Mouse (Mus musculus) forebrain, embryonic 11.5 days (tissue): ENCODE data around the gene Tef. TPM values are rescaled to one million over a fixed set of nuclear protein-coding genes. Genes with fewer than 3 reads are reported as not detected.

Experiments used
- ATAC-seq: fragments of 200-750 bp; cut with Nextera tagmentation; replicated peaks from 2 replicates; pipeline ENCODE4 v1.8.0; 2017; ENCODE audit warnings: moderate TSS enrichment; ENCODE audit not compliant: low FRiP score
- DNase-seq: peaks from one replicate; pipeline ENCODE4 v3.0.0-alpha.2; 2017; ENCODE audit warnings: low spot score
- H3K27ac ChIP-seq: fragments of 300-500 bp; sonication (generic); 2 replicates; pipeline ENCODE4 v1.5.1; 2014; ENCODE audit warnings: low read depth, low read length
- H3K27me3 ChIP-seq: fragments of 300-500 bp; sonication (generic); 2 replicates; pipeline ENCODE4 v1.6.1; 2014; ENCODE audit warnings: mild to moderate bottlenecking, low read length, mixed read lengths; ENCODE audit not compliant: control insufficient read depth, insufficient read depth
- H3K36me3 ChIP-seq: fragments of 300-500 bp; sonication (generic); 2 replicates; pipeline ENCODE4 v1.6.1; 2014; ENCODE audit warnings: mild to moderate bottlenecking, low read length, moderate library complexity, mixed read lengths; ENCODE audit not compliant: control insufficient read depth, insufficient read depth
- H3K4me1 ChIP-seq: fragments of 300-500 bp; sonication (generic); replicated peaks from 2 replicates; pipeline ENCODE4 v1.6.1; 2014; ENCODE audit warnings: low read length, mixed read lengths; ENCODE audit not compliant: control insufficient read depth, insufficient read depth
- H3K4me2 ChIP-seq: fragments of 300-500 bp; sonication (generic); 2 replicates; pipeline ENCODE4 v1.6.1; 2014; ENCODE audit warnings: low read depth, mild to moderate bottlenecking, low read length, moderate library complexity, mixed read lengths; ENCODE audit not compliant: severe bottlenecking
- H3K4me3 ChIP-seq: fragments of 300-500 bp; sonication (generic); 2 replicates; pipeline ENCODE4 v1.5.1; 2014; ENCODE audit warnings: low read depth, low read length
- H3K9ac ChIP-seq: fragments of 300-500 bp; sonication (generic); 2 replicates; pipeline ENCODE4 v1.6.1; 2014; ENCODE audit warnings: low read length
- H3K9me3 ChIP-seq: fragments of 300-500 bp; sonication (generic); 2 replicates; pipeline ENCODE4 v1.6.1; 2016; ENCODE audit warnings: low read length, mixed read lengths; ENCODE audit not compliant: control insufficient read depth
- WGBS: fragments of 180-500 bp; shearing (Covaris S2); extraction: QIAGEN DNeasy Blood & Tissue Kit; methylation state at CpG from one replicate; pipeline ENCODE4 v1.1.7; 2014; 5-methylcytosine and 5-hydroxymethylcytosine counted together
- polyA plus RNA-seq: library from polyadenylated mRNA; unstranded; fragments of >200 nt; fragmentation: Nextera tagmentation; extraction: Ambion mirVana; gene quantifications from 2 replicates; pipeline ENCODE4 v1.2.1, GENCODE M21; 2014

Gene Tef
- polyA plus RNA-seq, 1 experiment from 2014 or later, result 17.4 TPM

- 1% methylated on average over 20 of the region's 26 CpGs for WGBS
- Histone ChIP-seq H3K9ac (peak overlapping the region; percentile 71), H3K9me3 (no peaks in the 10 kb centered on the region)
These were observed 9.4 kb downstream of the Tef start for GRCm38 (mm10) chr15:81811599-81811996.

GRCm38 (mm10) chr15:81812287-81812686, 10.1 kb downstream of the Tef start:
- Histone ChIP-seq H3K9me3 (no peaks in the 10 kb centered on the region), H3K9ac (peak overlapping the region; percentile 71), H3K27ac (0 out of 2 replicates have a peak overlapping the region, but pooled peaks have one; percentile 68), H3K4me3 (peak overlapping the region; percentile 71), H3K27me3 (no peaks in the 10 kb centered on the region), H3K4me1 (peaks cover 8% of the 10 kb centered on the region; the same call in 1 of the 2 replicates), H3K36me3 (no peaks in the 10 kb centered on the region; the same call in 1 of the 2 replicates), H3K4me2 (peak overlapping the region; percentile 91)
- ATAC-seq (no peak), DNase-seq (no peak)
- WGBS, result 41% methylated on average over 3 of the region's 3 CpGs

More at GRCm38 (mm10) chr15:81811599-81811996, 9.4 kb downstream of the Tef start:
- H3K4me1 ChIP-seq, result peaks cover 8% of the 10 kb centered on the region; the same call in 1 of the 2 replicates
- DNase-seq (no peak), ATAC-seq (peak; percentile 23)
- peak overlapping the region; percentile 71 for H3K4me3 ChIP-seq
- H3K27ac ChIP-seq, result peak overlapping the region; percentile 68
- no peaks in the 10 kb centered on the region; the same call in 1 of the 2 replicates for H3K36me3 ChIP-seq
- peak overlapping the region; percentile 91 for H3K4me2 ChIP-seq
- H3K27me3 ChIP-seq, result no peaks in the 10 kb centered on the region

DNA sequence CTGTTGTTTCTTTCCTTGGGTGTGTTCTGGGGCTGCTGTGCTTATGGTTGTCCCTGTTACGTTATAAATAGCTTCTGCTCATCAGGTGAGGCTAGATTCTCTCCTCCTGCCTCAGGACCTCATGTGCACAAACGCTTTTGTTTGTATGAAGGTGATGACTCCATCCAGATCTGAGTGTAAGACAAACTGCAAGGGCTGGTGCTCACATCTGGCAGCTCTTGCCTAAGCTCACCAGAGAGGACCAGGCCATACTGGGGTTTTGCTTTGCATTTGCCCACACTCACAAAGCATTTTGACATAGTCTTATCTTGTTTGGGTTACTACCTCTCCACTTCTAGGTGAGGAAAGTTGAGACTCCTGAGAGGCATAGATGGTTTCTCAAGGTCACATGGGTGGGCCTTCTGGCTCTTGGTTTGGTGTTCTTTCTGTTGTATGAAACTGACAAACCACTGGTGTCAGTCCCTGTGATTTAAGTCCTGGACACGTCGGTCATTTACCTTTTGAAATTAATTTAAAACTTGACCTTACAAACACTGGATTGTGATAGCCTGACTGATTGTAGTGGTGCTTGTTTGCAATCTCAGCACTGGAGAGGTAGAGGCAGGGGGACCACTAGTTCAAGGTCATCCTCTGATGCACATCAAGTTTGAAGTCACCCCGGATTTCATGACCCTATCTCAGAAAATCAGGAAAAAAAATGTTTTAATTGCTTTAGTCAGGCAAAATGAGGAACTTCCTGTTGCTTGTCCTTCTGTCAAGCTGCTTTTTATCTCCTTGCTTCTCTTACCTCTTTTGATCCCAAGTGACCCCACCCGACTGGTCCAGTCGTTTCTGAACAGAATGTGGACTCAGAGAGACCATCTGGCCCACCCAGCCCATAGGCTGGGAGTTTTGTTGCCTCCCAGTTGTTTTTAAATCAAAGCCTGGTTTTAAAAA, 10.7 kb downstream of the Tef start:
- 75% methylated on average over 7 of the region's 7 CpGs for WGBS
- no peak overlapping the region for H3K27ac ChIP-seq
- no peak overlapping the region; the same call in 1 of the 2 replicates for H3K9ac ChIP-seq
- H3K27me3 ChIP-seq, result no peaks in the 10 kb centered on the region
- 0 out of 2 replicates have a peak overlapping the region, but pooled peaks have one; percentile 5 for H3K4me2 ChIP-seq
- no peaks in the 10 kb centered on the region for H3K9me3 ChIP-seq
- no peaks in the 10 kb centered on the region; the same call in 1 of the 2 replicates for H3K36me3 ChIP-seq
- DNase-seq, result no peak
- peaks cover 8% of the 10 kb centered on the region; the same call in 1 of the 2 replicates for H3K4me1 ChIP-seq
- ATAC-seq, result no peak
- no peak overlapping the region for H3K4me3 ChIP-seq

GRCm38 (mm10) chr15:81813986-81814705, 11.9 kb downstream of the Tef start:
- H3K4me3 ChIP-seq, result no peak overlapping the region
- no peak overlapping the region for H3K4me2 ChIP-seq
- H3K9ac ChIP-seq, result no peak overlapping the region
- no peaks in the 10 kb centered on the region for H3K9me3 ChIP-seq
- peaks cover 8% of the 10 kb centered on the region; the same call in 1 of the 2 replicates for H3K4me1 ChIP-seq
- WGBS, result 49% methylated on average over 5 of the region's 5 CpGs
- no peaks in the 10 kb centered on the region; the same call in 1 of the 2 replicates for H3K36me3 ChIP-seq
- DNase-seq, result no peak
- no peak overlapping the region for H3K27ac ChIP-seq
- no peaks in the 10 kb centered on the region for H3K27me3 ChIP-seq
- ATAC-seq, result no peak

DNA sequence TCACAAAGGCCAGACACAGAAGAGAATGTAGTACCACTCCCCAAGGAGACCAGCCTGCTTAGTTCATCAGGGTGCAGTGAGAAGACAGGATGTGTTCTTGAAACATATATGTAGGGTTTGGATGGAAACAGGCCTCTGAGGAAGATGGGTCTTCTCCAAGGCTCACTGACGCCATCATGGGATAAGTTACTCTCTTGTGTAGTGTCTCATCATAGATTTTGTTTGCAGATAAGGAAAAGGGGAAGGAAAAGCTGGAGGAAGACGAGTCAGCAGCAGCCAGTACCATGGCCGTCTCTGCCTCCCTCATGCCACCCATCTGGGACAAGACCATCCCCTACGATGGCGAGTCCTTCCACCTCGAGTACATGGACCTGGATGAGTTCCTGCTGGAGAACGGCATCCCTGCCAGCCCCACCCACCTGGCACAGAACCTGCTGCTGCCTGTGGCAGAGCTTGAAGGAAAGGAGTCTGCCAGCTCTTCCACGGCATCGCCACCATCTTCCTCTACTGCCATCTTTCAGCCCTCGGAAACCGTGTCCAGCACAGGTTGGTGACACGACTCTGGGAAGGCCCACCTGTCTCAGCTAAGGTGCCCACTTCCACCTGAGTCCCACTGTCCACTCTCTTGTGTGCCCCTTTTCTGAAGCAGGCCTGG, 12.6 kb downstream of the Tef start:
- Histone ChIP-seq H3K27ac (no peak overlapping the region), H3K36me3 (no peaks in the 10 kb centered on the region; the same call in 1 of the 2 replicates)

DNA sequence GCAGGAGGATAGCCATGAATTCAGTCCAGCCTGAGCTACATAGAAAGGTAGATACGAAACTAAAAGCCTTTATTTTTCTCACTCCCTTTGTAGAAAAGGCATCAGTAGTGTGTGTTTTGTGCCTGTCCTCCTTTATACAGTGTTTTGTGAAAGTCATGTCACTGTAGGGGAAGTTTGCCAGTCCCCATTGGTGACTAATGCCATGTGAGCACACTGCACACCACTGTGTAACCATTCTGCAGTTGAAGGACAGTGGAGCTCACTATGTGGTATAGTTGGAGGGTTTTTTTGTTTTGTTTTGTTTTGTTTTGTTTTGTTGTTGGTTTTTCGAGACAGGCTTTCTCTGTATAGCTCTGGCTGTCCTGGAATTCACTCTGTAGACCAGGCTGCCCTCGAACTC, 16.2 kb downstream of the Tef start:
- no peak overlapping the region for H3K4me2 ChIP-seq
- ATAC-seq (no peak), DNase-seq (no peak)
- no peak overlapping the region for H3K27ac ChIP-seq
- 87% methylated on average over 3 of the region's 3 CpGs for WGBS
- no peaks in the 10 kb centered on the region for H3K27me3 ChIP-seq
- H3K4me1 ChIP-seq, result no peaks in the 10 kb centered on the region; the same call in 1 of the 2 replicates
- H3K36me3 ChIP-seq, result peaks cover 4% of the 10 kb centered on the region; the same call in 1 of the 2 replicates
- no peaks in the 10 kb centered on the region for H3K9me3 ChIP-seq
- H3K9ac ChIP-seq, result no peak overlapping the region
- no peak overlapping the region for H3K4me3 ChIP-seq

More for the DNA sequence above, 12.6 kb downstream of the Tef start:
- Histone ChIP-seq H3K4me3 (no peak overlapping the region), H3K9ac (no peak overlapping the region), H3K4me1 (peaks cover 8% of the 10 kb centered on the region; the same call in 1 of the 2 replicates), H3K9me3 (no peaks in the 10 kb centered on the region), H3K27me3 (no peaks in the 10 kb centered on the region), H3K4me2 (no peak overlapping the region)
- WGBS, result 92% methylated on average over 12 of the region's 12 CpGs
- ATAC-seq (no peak), DNase-seq (no peak)

GRCm38 (mm10) chr15:81822631-81823030, 20.4 kb downstream of the Tef start:
- DNase-seq (no peak), ATAC-seq (no peak)
- Histone ChIP-seq H3K27me3 (no peaks in the 10 kb centered on the region), H3K9me3 (no peaks in the 10 kb centered on the region), H3K4me3 (no peak overlapping the region), H3K9ac (no peak overlapping the region), H3K4me2 (no peak overlapping the region), H3K4me1 (no peaks in the 10 kb centered on the region), H3K36me3 (peaks cover 4% of the 10 kb centered on the region; the same call in 1 of the 2 replicates), H3K27ac (no peak overlapping the region)
- WGBS, result 88% methylated on average over 3 of the region's 3 CpGs

DNA sequence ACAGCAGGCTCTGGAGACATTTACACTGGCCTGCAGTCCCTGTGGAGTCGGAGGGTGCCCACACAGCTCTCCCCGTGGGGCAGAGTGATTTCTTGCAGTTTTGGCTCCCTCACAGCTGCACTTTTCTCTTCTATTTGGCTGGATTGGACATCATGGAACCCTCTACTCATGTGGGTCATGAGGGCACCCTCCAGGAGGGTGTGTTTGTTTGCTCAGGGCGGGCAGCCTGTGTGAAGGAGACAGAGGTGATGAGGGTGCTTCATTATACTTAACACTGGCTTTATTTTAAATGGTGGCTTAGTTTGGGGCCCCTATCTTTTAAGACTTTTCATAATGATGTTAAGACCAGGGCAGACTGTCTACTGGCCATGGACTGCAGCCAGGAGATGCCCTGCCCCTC, 22.6 kb downstream of the Tef start:
- no peak for DNase-seq
- Histone ChIP-seq H3K36me3 (peaks cover 4% of the 10 kb centered on the region; the same call in 1 of the 2 replicates), H3K9me3 (no peaks in the 10 kb centered on the region), H3K9ac (no peak overlapping the region), H3K4me1 (no peaks in the 10 kb centered on the region), H3K27me3 (no peaks in the 10 kb centered on the region), H3K27ac (no peak overlapping the region), H3K4me2 (no peak overlapping the region), H3K4me3 (no peak overlapping the region)
- ATAC-seq, result no peak
- 84% methylated on average over 3 of the region's 3 CpGs for WGBS
